Mouse (Mus musculus) ES-CJ7 (cell line): ENCODE measurements around the gene Relb.
A peak's percentile ranks its signal among the peaks of the same experiment; 100 is the strongest.
"Not testable (repeated sequence)": the region's sequence is repeated elsewhere in the genome, so short reads cannot be mapped to it uniquely, and the experiment has no call there.

Experiments used
- DNase-seq: peaks from one replicate; pipeline ENCODE4 v3.0.0; 2011; ENCODE audit warnings: low read depth, low spot score

The Relb gene

GRCm38 (mm10) chr7:19632275-19632674, 3.0 kb upstream of the Relb start:
- no peak for DNase-seq

- peak; percentile 100 for DNase-seq
These were observed 490 bp downstream of the Relb start for GRCm38 (mm10) chr7:19628536-19629360.

- no peak for DNase-seq
These were observed 1.1 kb downstream of the Relb start for GRCm38 (mm10) chr7:19628192-19628535.

GRCm38 (mm10) chr7:19627721-19628120, 1.5 kb downstream of the Relb start:
- DNase-seq: peak; percentile 61

GRCm38 (mm10) chr7:19623433-19623832, 5.8 kb downstream of the Relb start:
- DNase-seq: no peak

GRCm38 (mm10) chr7:19622241-19622640, 7.0 kb downstream of the Relb start:
- DNase-seq: peak; percentile 77

GRCm38 (mm10) chr7:19620811-19621210, 8.4 kb downstream of the Relb start:
- DNase-seq: no peak

- peak; percentile 85 for DNase-seq
These were observed 10.0 kb downstream of the Relb start for GRCm38 (mm10) chr7:19619004-19619801.

- no peak for DNase-seq
These were observed 14.1 kb downstream of the Relb start for GRCm38 (mm10) chr7:19615036-19615577.

- DNase-seq: no peak
These were observed 18.3 kb downstream of the Relb start for GRCm38 (mm10) chr7:19610969-19611368.

- DNase-seq: peak; percentile 84
These were observed 19.5 kb downstream of the Relb start for GRCm38 (mm10) chr7:19609641-19610332.

- no peak for DNase-seq
These were observed 21.9 kb downstream of the Relb start for GRCm38 (mm10) chr7:19607291-19607690.

GRCm38 (mm10) chr7:19604606-19605214, 24.5 kb downstream of the Relb start:
- not testable (repeated sequence) for DNase-seq

- peak; percentile 95 for DNase-seq
These were observed 25.2 kb downstream of the Relb start, which contains the start of gene Clasrp for GRCm38 (mm10) chr7:19603849-19604605. Clasrp (minus strand) TSS chr7:19604486.

GRCm38 (mm10) chr7:19603055-19603454, 26.2 kb downstream of the Relb start:
- DNase-seq: no peak

GRCm38 (mm10) chr7:19600562-19600961, 28.7 kb downstream of the Relb start:
- DNase-seq: no peak

- DNase-seq: no peak
These were observed 36.0 kb downstream of the Relb start for GRCm38 (mm10) chr7:19593061-19593730.

- DNase-seq: peak; percentile 84
These were observed 39.3 kb downstream of the Relb start for GRCm38 (mm10) chr7:19589917-19590316.

- peak; percentile 75 for DNase-seq
These were observed 40.0 kb downstream of the Relb start for GRCm38 (mm10) chr7:19589207-19589606.

- no peak for DNase-seq
These were observed 43.0 kb downstream of the Relb start for GRCm38 (mm10) chr7:19586269-19586668.
